Mouse (Mus musculus) ES-Bruce4 (cell line): ENCODE results near the gene Arhgap29. TPM values are rescaled to one million over a fixed set of nuclear protein-coding genes. Genes with fewer than 3 reads are reported as not detected.
A peak's percentile ranks its signal among the peaks of the same experiment; 100 is the strongest.

ENCODE experiments used
- H3K27ac ChIP-seq: 2 replicates; pipeline ENCODE4 v1.5.1; 2012; ENCODE audit warnings: low read length, inconsistent platforms; ENCODE audit not compliant: insufficient read depth
- H3K27me3 ChIP-seq: 2 replicates; pipeline ENCODE4 v1.6.1; 2012; ENCODE audit warnings: mild to moderate bottlenecking, low read length, inconsistent platforms; ENCODE audit not compliant: control insufficient read depth, poor library complexity, insufficient read depth, severe bottlenecking
- H3K36me3 ChIP-seq: 2 replicates; pipeline ENCODE4 v1.6.1; 2012; ENCODE audit warnings: inconsistent platforms, mild to moderate bottlenecking, low read length, moderate library complexity; ENCODE audit not compliant: control insufficient read depth, poor library complexity, insufficient read depth, severe bottlenecking
- H3K4me1 ChIP-seq: one replicate; pipeline ENCODE4 v1.8.1; 2011; ENCODE audit warnings: low read length; ENCODE audit not compliant: control insufficient read depth, insufficient read depth
- H3K4me3 ChIP-seq: 2 replicates; pipeline ENCODE4 v1.5.1; 2011; ENCODE audit warnings: low read depth, mild to moderate bottlenecking, low read length
- H3K9ac ChIP-seq: 2 replicates; pipeline ENCODE4 v1.6.1; 2012; ENCODE audit warnings: low read depth, mild to moderate bottlenecking, inconsistent platforms; ENCODE audit not compliant: poor library complexity, severe bottlenecking
- H3K9me3 ChIP-seq: replicated peaks from 2 replicates; pipeline ENCODE4 v1.6.1; 2012; ENCODE audit warnings: mild to moderate bottlenecking, low read length, inconsistent platforms; ENCODE audit not compliant: control insufficient read depth, poor library complexity, insufficient read depth, severe bottlenecking
- CTCF ChIP-seq: IDR thresholded peaks from one replicate; pipeline ENCODE4 v1.8.1; 2011; ENCODE audit warnings: low read depth, low read length
- EP300 ChIP-seq: IDR thresholded peaks from 2 replicates; pipeline ENCODE4 v1.6.1; 2011; ENCODE audit warnings: low read depth, low read length; ENCODE audit not compliant: insufficient read depth
- POLR2A ChIP-seq: IDR thresholded peaks from one replicate; pipeline ENCODE4 v1.8.1; 2011; ENCODE audit warnings: low read length; ENCODE audit not compliant: insufficient read depth
- polyA plus RNA-seq: library from polyadenylated mRNA; stranded (reverse); fragments of >200 nt; gene quantifications from 2 replicates; pipeline ENCODE4 v1.2.4, GENCODE M21; 2011; ENCODE audit warnings: low read depth; ENCODE audit not compliant: missing spikeins, insufficient read depth, insufficient read length

The Arhgap29 gene
- polyA plus RNA-seq = 61.6 and 70.1 TPM in 2 replicates

DNA sequence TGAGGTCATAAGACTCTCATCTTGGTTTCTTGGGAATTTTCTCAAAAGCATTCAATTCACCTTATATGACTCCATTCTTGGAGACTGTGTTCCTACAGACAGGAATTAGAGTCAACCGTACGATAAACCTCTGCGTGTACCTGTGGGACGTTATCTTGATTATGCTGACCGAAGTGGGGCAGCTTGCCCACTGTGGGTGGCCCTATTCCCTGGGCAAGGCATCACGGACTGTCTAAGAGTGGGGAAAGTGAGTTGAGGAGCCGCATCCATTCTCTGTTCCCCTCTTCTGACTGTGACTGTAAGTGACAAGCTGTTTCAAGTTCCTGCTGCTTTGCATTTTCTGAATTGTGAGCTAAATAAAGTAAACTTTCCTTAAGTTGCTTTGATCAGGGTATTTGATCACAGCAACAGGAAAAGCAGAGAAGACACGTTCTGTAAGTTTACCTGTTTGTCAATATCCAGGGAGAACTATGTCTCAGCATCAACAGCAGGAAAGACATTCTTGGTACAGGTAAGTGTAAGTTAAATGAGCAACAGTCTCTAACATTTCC is at the start of gene Arhgap29:
Gene Arhgap29 (plus strand): TSS at position 501 of the 551 bp plus-strand sequence.
- Histone ChIP-seq H3K9me3 (no peaks in the 10 kb centered on the region), H3K27ac (no peak within 1 kb of the TSS), H3K4me3 (peak within 1 kb of the TSS; percentile 76), H3K4me1 (no peaks in the 10 kb centered on the region), H3K27me3 (peaks cover 3% of the 10 kb centered on the region), H3K36me3 (no peaks in the 10 kb centered on the region), H3K9ac (peak within 1 kb of the TSS; percentile 62)
- TF ChIP-seq POLR2A (no peak), EP300 (no peak), CTCF (no peak)

DNA sequence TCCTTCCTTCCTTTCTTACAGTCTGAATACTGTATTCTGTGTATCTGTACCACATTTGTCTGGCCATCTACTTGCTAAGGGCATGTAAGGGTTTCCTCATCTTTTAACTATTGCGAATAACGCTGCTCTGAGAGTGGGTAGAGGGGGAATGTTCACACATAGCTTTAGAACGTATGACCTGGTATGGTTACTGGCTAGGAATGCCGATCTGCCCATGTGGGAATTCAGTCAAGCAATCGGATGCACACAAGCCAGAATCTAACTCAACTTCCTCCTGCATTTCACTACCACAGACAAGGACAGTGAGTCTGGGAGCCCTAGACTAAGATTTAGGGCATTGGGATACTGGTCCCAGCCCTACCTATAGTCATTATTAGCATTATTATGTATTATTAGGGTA is 49.6 kb upstream of the Arhgap29 start:
- Histone ChIP-seq H3K4me3 (no peak overlapping the region), H3K9ac (no peak overlapping the region), H3K27ac (no peak overlapping the region), H3K4me1 (no peaks in the 10 kb centered on the region), H3K9me3 (no peaks in the 10 kb centered on the region), H3K36me3 (no peaks in the 10 kb centered on the region), H3K27me3 (no peaks in the 10 kb centered on the region; the same call in 1 of the 2 replicates)
- TF ChIP-seq CTCF = no peak
- TF ChIP-seq POLR2A = no peak
- no peak for TF ChIP-seq EP300

DNA sequence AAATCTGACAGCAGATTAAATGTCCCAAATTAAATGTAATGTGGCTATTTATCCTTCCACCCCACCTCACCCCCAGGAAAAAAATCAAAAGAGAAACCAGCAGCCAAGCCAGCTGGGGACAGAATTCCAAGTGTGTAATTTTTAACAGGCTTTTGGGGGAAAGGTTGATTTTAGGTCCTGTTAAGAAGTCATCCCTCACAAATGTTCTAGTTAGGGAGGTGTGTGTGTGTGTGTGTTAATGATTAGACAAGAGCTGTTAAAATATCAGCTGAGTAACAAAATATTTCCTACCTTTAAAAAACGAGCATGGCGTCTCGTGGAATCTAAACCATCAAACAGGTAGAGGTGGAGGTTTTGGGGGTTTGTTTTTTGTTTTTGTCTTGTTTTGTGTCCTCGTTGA is 49.1 kb upstream of the Arhgap29 start:
- no peak overlapping the region for H3K9ac ChIP-seq
- no peak overlapping the region for H3K4me3 ChIP-seq
- H3K27me3 ChIP-seq = no peaks in the 10 kb centered on the region
- no peak overlapping the region for H3K27ac ChIP-seq
- no peaks in the 10 kb centered on the region for H3K4me1 ChIP-seq
- TF ChIP-seq CTCF (no peak), EP300 (no peak), POLR2A (no peak)
- H3K36me3 ChIP-seq = no peaks in the 10 kb centered on the region
- no peaks in the 10 kb centered on the region for H3K9me3 ChIP-seq

DNA sequence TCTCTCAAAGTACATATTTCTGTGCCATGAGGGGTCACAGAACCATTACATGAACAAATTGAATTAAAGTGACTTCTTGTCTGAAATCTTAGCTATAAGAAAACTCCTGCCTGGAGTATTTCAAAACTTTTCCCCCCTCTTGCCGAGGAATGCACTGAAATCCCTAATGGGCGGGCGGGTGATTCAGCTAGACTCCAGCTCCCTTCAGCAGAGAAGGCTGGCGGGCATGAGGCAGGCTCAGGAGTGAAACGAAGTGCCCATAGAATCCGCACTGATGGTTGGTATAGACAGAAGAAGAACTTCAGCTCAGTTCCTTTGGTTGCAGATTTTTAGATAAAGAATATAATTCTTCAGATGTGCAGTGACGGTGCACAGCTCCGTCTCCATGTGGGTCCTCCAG is 48.6 kb upstream of the Arhgap29 start:
- H3K9me3 ChIP-seq = no peaks in the 10 kb centered on the region
- TF ChIP-seq POLR2A (no peak), CTCF (no peak), EP300 (no peak)
- no peaks in the 10 kb centered on the region for H3K4me1 ChIP-seq
- H3K4me3 ChIP-seq = no peak overlapping the region
- no peaks in the 10 kb centered on the region for H3K27me3 ChIP-seq
- H3K36me3 ChIP-seq = no peaks in the 10 kb centered on the region
- no peak overlapping the region for H3K27ac ChIP-seq
- H3K9ac ChIP-seq = no peak overlapping the region

DNA sequence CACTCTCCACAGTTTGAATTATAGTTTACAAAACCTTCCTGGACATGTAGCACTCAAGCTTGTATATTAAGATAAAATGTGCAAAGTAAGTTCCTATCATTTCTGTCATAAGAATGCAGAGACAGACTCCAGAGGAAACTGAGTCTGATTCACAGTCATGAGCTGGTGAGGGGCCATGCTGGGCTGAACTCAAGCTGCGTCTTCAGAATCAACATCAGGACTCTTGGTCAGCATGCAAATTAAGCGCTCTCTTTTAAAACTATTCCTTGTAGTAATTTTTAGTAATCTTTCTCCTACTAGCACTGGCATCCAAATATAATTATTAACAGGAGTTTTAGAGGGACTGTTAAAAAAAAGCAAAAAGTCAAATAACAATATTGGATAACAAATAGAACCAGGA is 47.9 kb upstream of the Arhgap29 start:
- Histone ChIP-seq H3K4me3 (no peak overlapping the region), H3K9ac (no peak overlapping the region), H3K27me3 (no peaks in the 10 kb centered on the region), H3K27ac (no peak overlapping the region), H3K4me1 (no peaks in the 10 kb centered on the region), H3K9me3 (no peaks in the 10 kb centered on the region), H3K36me3 (no peaks in the 10 kb centered on the region)
- TF ChIP-seq CTCF = no peak
- TF ChIP-seq POLR2A = no peak
- TF ChIP-seq EP300 = no peak

DNA sequence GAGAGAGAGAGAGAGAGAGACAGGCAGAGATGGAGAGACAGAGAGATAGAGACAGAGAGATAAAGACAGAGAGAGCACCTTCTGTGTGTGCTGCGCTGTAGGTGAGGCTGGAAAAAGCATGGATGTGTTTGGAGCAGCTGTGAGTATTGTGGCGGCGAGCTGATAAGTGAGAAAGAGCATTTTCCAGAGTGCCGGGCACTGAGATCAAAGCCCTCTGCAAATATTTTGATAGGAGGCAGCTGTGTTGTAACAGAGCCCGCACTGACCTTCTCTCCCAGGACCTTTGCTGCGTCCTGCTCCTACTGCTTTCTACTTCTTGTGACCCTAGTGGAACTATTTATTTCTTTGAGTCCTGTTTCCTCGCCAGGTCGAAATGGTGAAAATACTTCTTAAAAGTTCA is 45.7 kb upstream of the Arhgap29 start:
- H3K27me3 ChIP-seq = no peaks in the 10 kb centered on the region
- TF ChIP-seq EP300 (no peak), POLR2A (no peak), CTCF (no peak)
- no peaks in the 10 kb centered on the region for H3K4me1 ChIP-seq
- no peaks in the 10 kb centered on the region for H3K36me3 ChIP-seq
- H3K4me3 ChIP-seq = no peak overlapping the region
- no peak overlapping the region for H3K9ac ChIP-seq
- no peaks in the 10 kb centered on the region for H3K9me3 ChIP-seq
- H3K27ac ChIP-seq = no peak overlapping the region
